Mouse (Mus musculus) cerebellum, adult 18-20 months (tissue): ENCODE results near the gene Olfr452.

Experiments used
- DNase-seq, 2 experiments: peaks; one replicate each; pipeline ENCODE4 v3.0.0; 2021

The Olfr452 gene

GRCm38 (mm10) chr6:42784793-42785192 lies at the start of gene Olfr452:
TSS of gene Olfr452 (plus strand) at chr6:42785093.
- DNase-seq = no peak

GRCm38 (mm10) chr6:42739071-42739470 lies 45.8 kb upstream of the Olfr452 start, which contains the start of gene Olfr453:
TSS of gene Olfr453 (plus strand) at chr6:42739371.
- no peak for DNase-seq

DNA sequence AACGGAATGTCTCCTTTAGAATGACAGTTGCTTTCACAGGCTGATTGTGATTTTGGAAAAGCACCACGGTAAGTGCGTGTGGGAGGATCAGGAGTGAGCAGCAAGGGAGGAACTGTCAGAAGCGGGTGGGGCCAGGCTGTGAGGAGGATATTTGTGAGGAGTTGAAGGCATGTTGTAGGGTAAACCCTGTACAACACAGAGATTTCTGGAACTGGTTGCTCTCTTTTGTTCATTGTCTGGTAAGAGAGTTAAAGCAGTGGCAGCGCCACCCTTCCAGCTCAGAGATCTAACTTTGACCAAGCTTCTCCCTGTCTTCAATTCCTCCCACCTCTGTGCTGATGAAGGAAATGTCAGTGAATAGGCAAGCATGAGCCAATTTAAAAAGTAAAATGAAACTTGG lies 42.6 kb upstream of the Olfr452 start:
- no peak for DNase-seq

GRCm38 (mm10) chr6:42747846-42748245 lies 37.0 kb upstream of the Olfr452 start:
- no peak for DNase-seq

DNA sequence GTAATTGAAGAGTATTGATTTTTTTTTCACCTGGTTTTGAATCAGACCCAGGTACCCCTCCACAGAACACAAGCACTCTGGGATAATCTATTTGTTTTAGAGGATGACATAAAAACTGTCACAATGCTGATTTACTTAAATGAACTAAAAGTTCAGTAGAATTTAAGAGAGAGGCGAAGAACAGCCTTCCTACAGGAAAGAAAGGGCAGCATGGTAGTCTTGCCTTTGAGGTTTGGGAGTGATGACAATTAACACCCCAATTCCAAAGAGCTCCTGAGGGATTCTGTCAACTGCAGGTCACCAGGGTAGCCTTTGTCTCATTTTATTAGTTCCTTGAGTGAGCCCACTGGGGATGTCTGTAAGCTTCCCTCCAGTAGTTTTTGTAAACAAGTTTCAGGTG lies 28.8 kb upstream of the Olfr452 start, which contains the start of gene Olfr38:
TSS of gene Olfr38 (plus strand) at position 301 of the 400 bp plus-strand sequence.
- DNase-seq = no peak

DNA sequence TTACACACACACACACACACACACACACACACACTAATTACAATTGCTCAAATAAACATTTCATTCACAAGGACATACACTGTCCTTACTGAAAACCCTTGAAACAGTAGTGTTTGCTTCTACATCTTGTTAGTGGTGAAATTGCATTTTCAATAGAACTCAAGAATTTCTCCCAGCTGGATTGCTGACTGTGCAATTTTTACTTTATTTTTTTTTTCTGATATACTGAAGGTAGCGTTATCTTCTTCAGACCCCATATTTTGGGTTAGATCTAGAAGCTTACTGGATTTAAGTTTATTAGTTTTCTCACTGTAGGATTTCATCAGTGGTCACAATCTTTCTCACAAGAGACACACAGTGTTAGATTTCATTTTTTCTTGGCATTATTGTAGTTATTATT lies 7.8 kb upstream of the Olfr452 start:
- no peak for DNase-seq

DNA sequence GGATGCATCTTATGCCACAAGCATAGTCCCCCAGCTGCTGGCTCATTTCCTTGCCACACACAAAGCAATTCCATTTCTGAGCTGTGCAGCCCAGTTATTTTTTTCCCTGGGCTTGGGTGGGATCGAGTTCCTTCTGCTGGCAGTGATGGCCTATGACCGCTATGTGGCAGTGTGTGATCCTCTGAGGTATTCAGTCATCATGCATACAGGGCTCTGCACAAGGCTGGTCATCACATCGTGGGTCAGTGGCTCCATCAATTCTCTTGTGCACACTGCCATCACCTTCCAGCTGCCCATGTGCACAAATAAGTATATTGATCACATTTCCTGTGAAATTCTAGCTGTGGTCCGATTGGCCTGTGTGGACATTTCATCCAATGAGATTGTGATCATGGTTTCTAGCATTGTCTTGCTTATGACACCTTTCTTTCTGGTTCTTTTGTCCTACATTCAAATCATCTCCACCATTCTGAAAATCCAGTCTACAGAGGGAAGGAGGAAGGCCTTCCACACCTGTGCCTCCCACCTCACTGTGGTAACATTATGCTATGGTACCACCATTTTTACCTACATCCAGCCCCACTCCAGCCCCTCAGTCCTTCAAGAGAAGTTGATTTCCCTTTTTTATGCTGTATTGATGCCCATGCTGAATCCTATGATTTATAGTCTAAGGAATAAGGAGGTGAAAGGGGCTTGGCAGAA lies 5.5 kb downstream of the Olfr452 start:
- no peak for DNase-seq

- no peak for DNase-seq
Measured at GRCm38 (mm10) chr6:42790949-42791556, 6.2 kb downstream of the Olfr452 start.

DNA sequence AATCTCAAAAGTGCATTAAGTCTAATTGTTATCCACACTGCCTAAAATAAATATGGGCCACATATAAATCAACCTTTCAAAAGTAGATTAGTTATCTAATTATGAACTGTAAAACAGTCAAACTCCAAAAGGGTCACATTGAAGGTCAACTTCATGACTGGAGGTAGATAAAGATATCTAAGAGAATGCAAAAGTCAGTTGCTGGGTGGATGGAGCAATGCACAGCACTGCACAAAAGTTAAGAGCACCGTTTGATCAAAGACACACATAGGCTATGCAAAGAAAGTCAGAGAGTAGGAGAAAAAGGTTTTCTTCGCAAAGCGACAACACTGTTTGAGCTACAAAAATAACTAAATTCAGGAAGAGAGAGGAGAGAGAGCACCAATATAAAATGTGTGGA lies 10.1 kb downstream of the Olfr452 start:
- no peak for DNase-seq

DNA sequence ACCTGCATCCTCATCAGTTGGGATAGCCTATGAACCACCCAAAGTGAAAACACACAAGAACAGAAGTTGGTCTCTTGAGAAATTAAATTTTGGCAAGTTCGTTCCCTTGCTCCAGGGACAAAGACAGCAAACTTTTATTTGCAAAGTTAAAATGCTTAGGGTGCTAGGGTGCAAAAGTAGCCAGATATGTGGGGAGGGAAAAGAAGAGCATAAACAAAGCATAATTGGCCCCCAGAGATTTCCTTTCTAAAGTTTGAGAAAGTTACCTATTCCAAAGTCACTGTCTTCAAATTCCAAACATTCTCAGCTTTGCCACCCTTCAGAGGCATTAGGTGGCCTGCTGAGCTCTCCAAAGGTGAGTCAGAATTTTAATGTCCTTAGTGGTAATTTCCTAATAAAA lies 26.7 kb downstream of the Olfr452 start, which contains the start of gene Olfr450:
TSS of gene Olfr450 (plus strand) at position 301 of the 400 bp plus-strand sequence.
- DNase-seq = no peak

GRCm38 (mm10) chr6:42834084-42834483 lies 49.2 kb downstream of the Olfr452 start, which contains the start of gene Olfr449:
TSS of gene Olfr449 (plus strand) at chr6:42834384.
- no peak for DNase-seq
